Mouse (Mus musculus): ENCODE results near the gene Mylpf.

GRCm38 (mm10) chr7:127164002-127164401 lies 44.7 kb upstream of the Mylpf start:
- no peak for TF ChIP-seq CTCF (IDR thresholded peaks at IDR 0.05; ENCODE audit: low read depth)
- TF ChIP-seq EP300 (IDR thresholded peaks at IDR 0.05; ENCODE audit: low read depth): no peak

Measured in heart, postnatal 0 days (tissue).